Mouse (Mus musculus) liver, postnatal 0 days (tissue): ENCODE results near the gene Ncf2.

Experiments
- CTCF ChIP-seq: sonication (generic); IDR thresholded peaks from 2 replicates; pipeline ENCODE4 v1.5.1; 2016; ENCODE audit warnings: antibody characterized with exemption, low read depth
- EP300 ChIP-seq: IDR thresholded peaks from 2 replicates; pipeline ENCODE4 v1.6.1; 2016; ENCODE audit warnings: antibody characterized with exemption, low read depth, mild to moderate bottlenecking

DNA sequence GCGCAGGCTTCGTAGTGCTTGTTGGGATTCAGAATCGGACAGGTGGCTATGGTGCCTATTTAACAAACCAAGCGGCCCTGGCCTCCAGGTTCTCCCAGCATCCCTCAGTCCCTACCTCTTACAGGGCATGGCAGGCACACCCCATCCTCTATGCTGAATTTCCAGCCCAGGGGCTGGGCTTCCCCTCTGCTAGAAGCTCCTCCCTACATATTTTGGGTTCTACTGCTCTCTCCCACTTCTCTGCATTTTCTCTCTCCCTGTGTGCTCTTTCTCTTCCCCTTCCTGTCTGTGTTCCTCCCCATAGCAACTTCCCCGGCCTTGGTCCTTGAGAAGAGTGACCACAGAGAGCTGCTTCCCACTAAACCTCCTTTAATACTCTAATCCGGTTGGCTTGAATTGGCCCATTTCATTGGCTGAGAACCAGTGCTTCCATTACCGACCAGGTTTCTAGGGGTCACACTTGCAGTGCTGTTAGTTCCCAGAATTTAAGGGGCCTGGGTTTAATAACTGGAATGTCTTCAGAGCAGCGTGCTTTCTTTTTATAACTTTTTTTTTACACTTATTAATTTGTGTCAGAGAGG, 3.2 kb upstream of the Ncf2 start:
- no peak for TF ChIP-seq CTCF
- TF ChIP-seq EP300 = no peak
